Mouse (Mus musculus) heart, embryonic 16.5 days (tissue): Measurements from ENCODE around the gene Atg7. TPM values are rescaled to one million over a fixed set of nuclear protein-coding genes. Genes with fewer than 3 reads are reported as not detected.

Experiments used
- ATAC-seq: fragments of 200-750 bp; cut with Nextera tagmentation; replicated peaks from 2 replicates; pipeline ENCODE4 v1.8.0; 2017; ENCODE audit warnings: moderate number of reproducible peaks; ENCODE audit not compliant: insufficient read depth, low FRiP score; ENCODE audit errors: extremely low read depth
- H3K27ac ChIP-seq: fragments of 300-500 bp; sonication (generic); 2 replicates; pipeline ENCODE4 v1.5.1; 2014; ENCODE audit warnings: mild to moderate bottlenecking, low read length, control low read depth, moderate library complexity
- H3K27me3 ChIP-seq: fragments of 300-500 bp; sonication (generic); 2 replicates; pipeline ENCODE4 v1.6.1; 2014; ENCODE audit warnings: low read length, mixed read lengths; ENCODE audit not compliant: control insufficient read depth, insufficient read depth
- H3K36me3 ChIP-seq: fragments of 300-500 bp; sonication (generic); 2 replicates; pipeline ENCODE4 v1.6.1; 2014; ENCODE audit not compliant: control insufficient read depth, insufficient read depth
- H3K4me1 ChIP-seq: fragments of 300-500 bp; sonication (generic); 2 replicates; pipeline ENCODE4 v1.6.1; 2014; ENCODE audit warnings: low read length, mixed read lengths; ENCODE audit not compliant: control insufficient read depth, insufficient read depth
- H3K4me2 ChIP-seq: fragments of 300-500 bp; sonication (generic); 2 replicates; pipeline ENCODE4 v1.6.1; 2014; ENCODE audit warnings: low read depth, mild to moderate bottlenecking, control low read depth, low read length
- H3K4me3 ChIP-seq: fragments of 300-500 bp; sonication (generic); 2 replicates; pipeline ENCODE4 v1.5.1; 2014; ENCODE audit warnings: mild to moderate bottlenecking, control low read depth, low read length
- H3K9ac ChIP-seq: fragments of 300-500 bp; sonication (generic); 2 replicates; pipeline ENCODE4 v1.6.1; 2014; ENCODE audit warnings: low read length, control low read depth
- H3K9me3 ChIP-seq: fragments of 300-500 bp; sonication (generic); replicated peaks from 2 replicates; pipeline ENCODE4 v1.6.1; 2016; ENCODE audit warnings: low read length; ENCODE audit not compliant: control insufficient read depth
- WGBS: fragments of 180-500 bp; shearing (Covaris S2); extraction: QIAGEN DNeasy Blood & Tissue Kit; methylation state at CpG from one replicate; pipeline ENCODE4 v1.1.7; 2014; 5-methylcytosine and 5-hydroxymethylcytosine counted together
- polyA plus RNA-seq: library from polyadenylated mRNA; unstranded; fragments of >200 nt; fragmentation: Nextera tagmentation; extraction: Ambion mirVana; gene quantifications from 2 replicates; pipeline ENCODE4 v1.2.1, GENCODE M21; 2015

Gene Atg7
- polyA plus RNA-seq, 1 experiment from 2014 or later = 17.1 TPM

- ATAC-seq = no peak
- no peaks in the 10 kb centered on the region for H3K9me3 ChIP-seq
- WGBS = 45% methylated on average over 5 of the region's 5 CpGs
- no peak overlapping the region for H3K4me2 ChIP-seq
- H3K36me3 ChIP-seq = no peaks in the 10 kb centered on the region
- H3K27me3 ChIP-seq = no peaks in the 10 kb centered on the region
- peak overlapping the region; percentile 42; the same call in 1 of the 2 replicates for H3K27ac ChIP-seq
- H3K4me3 ChIP-seq = no peak overlapping the region
- H3K9ac ChIP-seq = no peak overlapping the region
- H3K4me1 ChIP-seq = peaks cover 27% of the 10 kb centered on the region
Observed at GRCm38 (mm10) chr6:114719100-114719499, 76.2 kb downstream of the Atg7 start.

- WGBS = 41% methylated on average over 8 of the region's 8 CpGs
Observed at GRCm38 (mm10) chr6:114719665-114720064, 76.8 kb downstream of the Atg7 start.

GRCm38 (mm10) chr6:114722046-114722445 lies 79.1 kb downstream of the Atg7 start:
- 71% methylated on average over 5 of the region's 5 CpGs for whole genome bisulfite sequencing
- Histone ChIP-seq H3K4me1 (peaks cover 29% of the 10 kb centered on the region), H3K4me2 (no peak overlapping the region), H3K9me3 (no peaks in the 10 kb centered on the region), H3K9ac (no peak overlapping the region), H3K27me3 (no peaks in the 10 kb centered on the region), H3K36me3 (no peaks in the 10 kb centered on the region), H3K27ac (no peak overlapping the region), H3K4me3 (no peak overlapping the region)
- no peak for ATAC-seq

More at GRCm38 (mm10) chr6:114719665-114720064, 76.8 kb downstream of the Atg7 start:
- Histone ChIP-seq H3K9ac (no peak overlapping the region), H3K27me3 (no peaks in the 10 kb centered on the region), H3K36me3 (no peaks in the 10 kb centered on the region), H3K9me3 (no peaks in the 10 kb centered on the region), H3K4me3 (no peak overlapping the region), H3K4me1 (peaks cover 29% of the 10 kb centered on the region), H3K4me2 (no peak overlapping the region), H3K27ac (no peak overlapping the region)
- ATAC-seq = no peak

GRCm38 (mm10) chr6:114723925-114724324 lies 81.0 kb downstream of the Atg7 start:
- no peaks in the 10 kb centered on the region for H3K9me3 ChIP-seq
- no peaks in the 10 kb centered on the region for H3K36me3 ChIP-seq
- no peak overlapping the region for H3K9ac ChIP-seq
- no peak overlapping the region for H3K4me3 ChIP-seq
- H3K4me2 ChIP-seq = 0 out of 2 replicates have a peak overlapping the region, but pooled peaks have one; percentile 5
- H3K4me1 ChIP-seq = peaks cover 28% of the 10 kb centered on the region
- H3K27me3 ChIP-seq = no peaks in the 10 kb centered on the region
- no peak for ATAC-seq
- 23% methylated on average over 9 of the region's 9 CpGs for WGBS
- no peak overlapping the region for H3K27ac ChIP-seq

- no peak overlapping the region for H3K4me3 ChIP-seq
- H3K27me3 ChIP-seq = no peaks in the 10 kb centered on the region
- ATAC-seq = no peak
- no peaks in the 10 kb centered on the region for H3K9me3 ChIP-seq
- peaks cover 24% of the 10 kb centered on the region for H3K4me1 ChIP-seq
- no peaks in the 10 kb centered on the region for H3K36me3 ChIP-seq
- H3K4me2 ChIP-seq = 0 out of 2 replicates have a peak overlapping the region, but pooled peaks have one; percentile 5
- H3K9ac ChIP-seq = no peak overlapping the region
- H3K27ac ChIP-seq = no peak overlapping the region
- 82% methylated on average over 7 of the region's 7 CpGs for WGBS
Observed at GRCm38 (mm10) chr6:114724351-114724750, 81.5 kb downstream of the Atg7 start.

- Histone ChIP-seq H3K9me3 (no peaks in the 10 kb centered on the region), H3K4me1 (peaks cover 18% of the 10 kb centered on the region), H3K9ac (peak overlapping the region; percentile 67), H3K4me3 (peak overlapping the region; percentile 20; the same call in 1 of the 2 replicates), H3K36me3 (no peaks in the 10 kb centered on the region), H3K4me2 (peak overlapping the region; percentile 57), H3K27ac (peak overlapping the region; percentile 81), H3K27me3 (no peaks in the 10 kb centered on the region)
- peak; percentile 72 for ATAC-seq
- WGBS = 18% methylated on average over 8 of the region's 8 CpGs
Observed at GRCm38 (mm10) chr6:114725147-114725575, 82.3 kb downstream of the Atg7 start.

GRCm38 (mm10) chr6:114726681-114727080 lies 83.8 kb downstream of the Atg7 start:
- Histone ChIP-seq H3K4me2 (no peak overlapping the region), H3K36me3 (no peaks in the 10 kb centered on the region), H3K27me3 (no peaks in the 10 kb centered on the region), H3K4me3 (no peak overlapping the region), H3K27ac (no peak overlapping the region), H3K9ac (no peak overlapping the region), H3K9me3 (no peaks in the 10 kb centered on the region), H3K4me1 (peaks cover 18% of the 10 kb centered on the region)
- WGBS = 80% methylated on average over 11 of the region's 11 CpGs
- ATAC-seq = no peak

GRCm38 (mm10) chr6:114733156-114733555 lies 90.3 kb downstream of the Atg7 start:
- WGBS = 53% methylated on average over 5 of the region's 5 CpGs
- Histone ChIP-seq H3K36me3 (no peaks in the 10 kb centered on the region), H3K9me3 (no peaks in the 10 kb centered on the region), H3K4me1 (peaks cover 3% of the 10 kb centered on the region), H3K9ac (no peak overlapping the region), H3K27me3 (0 out of 2 replicates have a peak, but pooled peaks cover 2% of the 10 kb centered on the region), H3K27ac (no peak overlapping the region), H3K4me2 (no peak overlapping the region), H3K4me3 (no peak overlapping the region)
- no peak for ATAC-seq

- ATAC-seq = no peak
- Histone ChIP-seq H3K9ac (no peak overlapping the region), H3K27me3 (0 out of 2 replicates have a peak, but pooled peaks cover 2% of the 10 kb centered on the region), H3K4me1 (peaks cover 3% of the 10 kb centered on the region), H3K36me3 (no peaks in the 10 kb centered on the region), H3K27ac (no peak overlapping the region), H3K4me2 (no peak overlapping the region), H3K4me3 (no peak overlapping the region), H3K9me3 (no peaks in the 10 kb centered on the region)
- WGBS = 72% methylated on average over 3 of the region's 3 CpGs
Observed at GRCm38 (mm10) chr6:114733681-114734080, 90.8 kb downstream of the Atg7 start.
